Mouse (Mus musculus) heart, adult 10 weeks (tissue): ENCODE measurements around the gene Kcnip2. TPM values are rescaled to one million over a fixed set of nuclear protein-coding genes. Genes with fewer than 3 reads are reported as not detected.

Experiments used
- polyA plus RNA-seq: library from polyadenylated mRNA; stranded (reverse); fragments of 350-450 nt; fragmentation: Illumina TruSeq; extraction: RNeasy Lipid Tissue Mini Kit (QIAGEN cat#74804); gene quantifications from one replicate; pipeline ENCODE4 v1.2.3, GENCODE M21; 2014; ENCODE audit warnings: low read depth, low replicate concordance

The Kcnip2 gene
- polyA plus RNA-seq, result 206 TPM

DNA sequence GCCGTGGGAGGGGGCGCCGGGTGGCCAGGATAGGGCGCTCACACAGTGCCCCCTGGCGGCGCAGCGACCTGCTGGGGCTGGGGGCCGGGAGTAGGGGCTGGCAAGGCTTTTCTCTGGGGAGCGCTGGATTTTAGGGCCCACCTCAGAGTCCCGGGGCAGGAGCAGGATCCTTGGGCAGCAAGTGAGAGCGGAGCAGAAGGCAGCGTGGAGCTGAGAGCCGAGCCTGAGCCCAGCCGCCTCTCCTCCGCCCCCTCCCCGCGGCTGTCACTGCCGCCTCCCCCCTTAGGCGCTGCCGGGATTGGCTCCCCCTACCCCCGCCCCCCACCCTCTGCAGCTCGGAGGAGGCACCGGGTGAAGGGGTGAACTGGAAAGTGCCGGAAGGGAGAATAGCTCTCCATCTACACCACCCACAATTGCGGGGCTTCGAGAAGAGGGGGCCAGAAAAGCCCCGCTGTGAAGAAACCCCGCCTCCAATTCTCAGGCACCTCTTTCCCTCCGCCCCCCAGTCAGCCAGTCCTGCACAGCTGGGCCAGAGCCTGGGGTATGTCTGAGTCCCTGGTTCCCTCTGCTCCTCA, at the start of gene Kcnip2:
Kcnip2 (minus strand) TSS at position 231 of the 575 bp plus-strand sequence.

DNA sequence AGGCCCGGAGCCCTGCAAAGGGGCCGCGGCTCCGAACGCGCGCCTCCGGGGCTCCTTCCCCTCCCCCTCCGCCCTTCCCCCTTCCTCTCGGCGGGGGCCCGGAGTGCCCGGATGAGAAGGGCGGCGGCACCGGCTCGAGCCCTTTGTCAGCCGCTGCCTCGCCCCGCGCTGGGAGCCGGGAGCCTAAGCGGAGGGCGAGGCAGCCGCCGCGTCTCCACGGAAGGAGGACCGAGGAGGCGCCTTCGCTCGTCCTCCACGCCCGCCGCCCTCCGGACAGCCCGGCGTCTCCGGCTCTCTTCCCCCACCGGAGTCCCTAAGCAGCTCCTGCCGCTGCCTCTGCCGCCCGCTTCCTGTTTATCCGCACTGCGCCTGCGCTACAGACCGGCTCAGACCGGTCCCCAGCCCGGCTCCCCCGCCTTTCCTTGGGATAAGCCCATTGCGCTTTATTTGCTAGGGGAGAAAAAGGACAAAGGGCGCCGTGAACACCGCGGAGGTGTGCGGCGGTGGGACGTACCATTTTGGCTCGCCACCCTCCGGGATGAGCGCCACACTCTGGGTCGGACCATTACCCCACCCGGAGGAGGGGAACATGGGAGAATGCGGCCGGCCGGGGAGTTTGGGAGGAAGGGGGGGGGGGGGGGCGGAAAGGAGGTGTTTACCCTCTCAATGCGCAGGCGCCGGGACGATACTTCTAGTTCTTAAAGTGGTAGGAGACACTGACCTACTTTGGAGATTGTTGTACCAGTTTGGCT, 32.5 kb downstream of the Kcnip2 start, which contains the start of gene Mgea5:
Mgea5 (minus strand) TSS at position 657 of the 752 bp plus-strand sequence.

DNA sequence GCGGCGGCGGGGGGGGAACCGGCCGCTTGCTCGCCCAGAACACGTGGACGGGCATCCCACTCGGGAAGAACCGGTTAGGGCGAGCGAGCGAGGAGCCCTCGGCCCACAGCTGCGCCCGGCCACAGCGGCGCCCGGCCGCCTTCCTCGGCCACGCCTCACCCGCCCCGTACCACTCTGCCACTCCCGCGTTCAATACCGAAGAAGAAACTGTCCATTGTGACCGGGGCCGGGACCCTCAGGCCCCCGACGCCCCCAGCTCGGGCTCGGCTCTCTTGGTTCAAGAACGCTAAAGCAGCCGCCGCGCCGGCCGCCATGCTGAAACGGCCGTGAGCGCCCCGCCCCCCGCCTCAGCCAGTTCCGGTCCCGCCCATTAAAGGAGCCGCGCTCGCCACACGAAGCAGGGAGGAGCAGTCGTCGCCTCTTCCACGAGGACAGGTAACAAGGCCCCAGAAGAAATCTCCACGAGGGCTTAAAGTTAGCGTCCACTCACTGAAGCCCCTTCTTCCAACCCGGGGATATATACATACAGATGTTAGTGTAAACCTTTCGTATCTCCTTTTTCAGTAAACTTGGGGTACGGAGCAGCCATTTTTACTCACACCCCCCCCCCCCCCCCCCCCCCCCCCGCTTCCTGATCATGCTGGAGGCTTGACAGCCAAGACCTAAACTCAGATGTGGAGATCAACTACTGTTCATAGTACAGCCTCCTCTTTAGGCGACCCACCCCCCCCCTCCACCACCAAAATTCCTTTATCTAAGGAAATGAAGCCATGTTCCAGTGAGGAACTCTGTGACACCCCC, 66.4 kb downstream of the Kcnip2 start, which contains the start of gene Npm3:
Npm3 (minus strand) TSS at position 349 of the 801 bp plus-strand sequence.

DNA sequence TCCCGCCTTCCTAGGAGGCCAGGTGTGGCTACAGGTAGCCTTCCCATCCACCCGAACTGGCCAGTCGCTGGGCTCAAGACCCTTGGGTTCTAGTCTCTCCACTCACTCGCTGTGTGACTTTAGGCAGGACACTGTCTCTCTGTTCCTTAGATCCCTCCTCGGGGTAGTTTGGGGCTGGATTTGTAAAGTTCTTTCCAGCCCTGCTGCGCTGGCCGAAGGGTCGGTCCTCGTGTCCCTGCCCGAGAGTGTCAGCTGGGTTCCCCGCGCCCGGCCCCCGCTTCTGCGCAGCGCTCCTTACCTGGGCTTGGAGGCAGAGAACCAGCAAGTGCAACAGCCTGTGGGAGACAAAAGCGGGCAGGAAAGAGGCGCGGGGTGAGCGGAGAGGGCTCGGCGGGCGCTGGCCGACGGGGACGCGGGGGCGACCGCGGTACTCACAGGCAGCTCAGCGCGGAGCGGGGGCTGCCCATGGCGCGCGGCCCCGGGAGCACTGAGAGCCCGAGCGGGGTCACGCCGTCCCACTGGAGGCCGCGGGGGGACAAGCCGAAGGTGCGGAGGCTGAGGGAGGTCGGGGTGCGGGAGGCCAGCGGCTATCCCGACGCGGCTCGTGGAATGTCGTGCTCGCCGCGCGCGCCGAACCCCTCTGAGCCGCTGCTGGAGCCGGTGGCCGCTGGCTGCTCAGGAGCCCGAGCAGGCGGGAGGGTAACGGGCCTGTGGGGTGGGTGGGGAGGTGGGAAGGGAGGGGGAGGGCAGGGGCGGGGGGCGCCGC, 73.5 kb downstream of the Kcnip2 start, which contains the start of gene Fgf8:
Fgf8 (minus strand) TSS at position 698 of the 766 bp plus-strand sequence.

Other genes starting within 250 kb of the Kcnip2 start
- 28.8 TPM for gene Fbxw4, start 155.7 kb downstream of the Kcnip2 start, polyA plus RNA-seq
- gene Fgf8, start 73.1 kb downstream of the Kcnip2 start, polyA plus RNA-seq, result not detected
- 35.8 TPM for gene Npm3, start 66.5 kb downstream of the Kcnip2 start, polyA plus RNA-seq
- 82.5 TPM for gene Mgea5, start 32.2 kb downstream of the Kcnip2 start, polyA plus RNA-seq
- 14.7 TPM for gene Armh3, start 182.4 kb upstream of the Kcnip2 start, polyA plus RNA-seq
- 4.0 TPM for gene Hps6, start 187.4 kb upstream of the Kcnip2 start, polyA plus RNA-seq
- gene Pprc1, start 228.8 kb upstream of the Kcnip2 start, polyA plus RNA-seq, result 13.9 TPM
- gene Ldb1, start 229.2 kb upstream of the Kcnip2 start, polyA plus RNA-seq, result 73.8 TPM